Mouse (Mus musculus) hindbrain, postnatal 0 days (tissue): ENCODE data around the gene 1700010B08Rik. TPM values are rescaled to one million over a fixed set of nuclear protein-coding genes. Genes with fewer than 3 reads are reported as not detected.

Experiments used
- ATAC-seq: fragments of 200-750 bp; cut with Nextera tagmentation; 2 replicates; pipeline ENCODE4 v1.8.0; 2017; ENCODE audit warnings: mild to moderate bottlenecking, moderate TSS enrichment, moderate library complexity
- DNase-seq: peaks from one replicate; pipeline ENCODE4 v3.0.0-alpha.2; 2015; ENCODE audit warnings: low spot score
- H3K27ac ChIP-seq: fragments of 300-500 bp; sonication (generic); 2 replicates; pipeline ENCODE4 v1.5.1; 2014; ENCODE audit warnings: mild to moderate bottlenecking
- H3K27me3 ChIP-seq: fragments of 300-500 bp; sonication (generic); 2 replicates; pipeline ENCODE4 v1.6.1; 2014; ENCODE audit warnings: low read length, mixed read lengths; ENCODE audit not compliant: insufficient read depth
- H3K36me3 ChIP-seq: fragments of 300-500 bp; sonication (generic); 2 replicates; pipeline ENCODE4 v1.6.1; 2014; ENCODE audit warnings: low read length, mixed read lengths; ENCODE audit not compliant: insufficient read depth
- H3K4me1 ChIP-seq: fragments of 300-500 bp; sonication (generic); 2 replicates; pipeline ENCODE4 v1.6.1; 2014; ENCODE audit warnings: antibody characterized with exemption, low read length, mixed read lengths; ENCODE audit not compliant: insufficient read depth
- H3K4me2 ChIP-seq: fragments of 300-500 bp; sonication (generic); 2 replicates; pipeline ENCODE4 v1.6.1; 2014; ENCODE audit warnings: low read depth, mild to moderate bottlenecking, low read length, moderate library complexity, mixed read lengths
- H3K4me3 ChIP-seq: fragments of 300-500 bp; sonication (generic); 2 replicates; pipeline ENCODE4 v1.5.1; 2014; ENCODE audit warnings: low read length
- H3K9ac ChIP-seq: fragments of 300-500 bp; sonication (generic); replicated peaks from 2 replicates; pipeline ENCODE4 v1.6.1; 2014; ENCODE audit warnings: mild to moderate bottlenecking, low read length, moderate library complexity, mixed read lengths
- H3K9me3 ChIP-seq: fragments of 300-500 bp; sonication (generic); 2 replicates; pipeline ENCODE4 v1.6.1; 2016; ENCODE audit warnings: low read length, mixed read lengths
- CTCF ChIP-seq: IDR thresholded peaks from 2 replicates; pipeline ENCODE4 v1.5.1; 2016; ENCODE audit warnings: antibody characterized with exemption, control low read depth, low read depth
- WGBS: fragments of 180-500 bp; shearing (Covaris S2); extraction: QIAGEN DNeasy Blood & Tissue Kit; methylation state at CpG from one replicate; pipeline ENCODE4 v1.1.7; 2014; 5-methylcytosine and 5-hydroxymethylcytosine counted together
- microRNA-seq, 2 experiments: library from miRNA; unstranded; fragments of <30 nt; microRNA quantifications; one replicate each; pipeline ENCODE4; 2016
- polyA plus RNA-seq: library from polyadenylated mRNA; unstranded; fragments of >200 nt; fragmentation: Nextera tagmentation; extraction: Ambion mirVana; gene quantifications from 2 replicates; pipeline ENCODE4 v1.2.1, GENCODE M21; 2015
- total RNA-seq: library from RNA; depleted of rRNA; stranded (reverse); fragments of >200 nt; gene quantifications from 2 replicates; pipeline ENCODE4 v1.2.3, GENCODE M21; 2014; rRNA removed

1700010B08Rik gene
- total and polyA plus RNA-seq, 2 experiments from 2014 or later: not detected

GRCm38 (mm10) chr2:173767959-173768595, 48.9 kb downstream of the 1700010B08Rik start:
- 0 out of 2 replicates have a peak, but pooled peaks cover 3% of the 10 kb centered on the region for H3K4me1 ChIP-seq
- no peak overlapping the region for H3K27ac ChIP-seq
- no peak for DNase-seq
- no peaks in the 10 kb centered on the region for H3K9me3 ChIP-seq
- H3K9ac ChIP-seq: no peak overlapping the region
- ATAC-seq: no peak
- H3K27me3 ChIP-seq: no peaks in the 10 kb centered on the region
- no peaks in the 10 kb centered on the region for H3K36me3 ChIP-seq
- 74% methylated on average over 8 of the region's 8 CpGs for WGBS
- no peak overlapping the region for H3K4me3 ChIP-seq
- TF ChIP-seq CTCF: no peak
- H3K4me2 ChIP-seq: no peak overlapping the region

- H3K4me1 ChIP-seq: peaks cover 9% of the 10 kb centered on the region; the same call in 1 of the 2 replicates
- DNase-seq: no peak
Measured at GRCm38 (mm10) chr2:173769183-173769582, 50.0 kb downstream of the 1700010B08Rik start.

GRCm38 (mm10) chr2:173770620-173771019, 51.4 kb downstream of the 1700010B08Rik start:
- Histone ChIP-seq H3K9me3 (no peaks in the 10 kb centered on the region), H3K27me3 (no peaks in the 10 kb centered on the region), H3K4me1 (peaks cover 15% of the 10 kb centered on the region), H3K9ac (no peak overlapping the region), H3K36me3 (no peaks in the 10 kb centered on the region), H3K4me3 (no peak overlapping the region), H3K27ac (no peak overlapping the region), H3K4me2 (no peak overlapping the region)
- TF ChIP-seq CTCF: peak; percentile 51
- DNase-seq: no peak
- WGBS: 55% methylated on average over 5 of the region's 5 CpGs
- no peak for ATAC-seq

More at GRCm38 (mm10) chr2:173769183-173769582, 50.0 kb downstream of the 1700010B08Rik start:
- H3K27ac ChIP-seq: no peak overlapping the region
- 54% methylated on average over 10 of the region's 10 CpGs for WGBS
- H3K36me3 ChIP-seq: no peaks in the 10 kb centered on the region
- no peaks in the 10 kb centered on the region for H3K9me3 ChIP-seq
- no peak overlapping the region for H3K9ac ChIP-seq
- H3K27me3 ChIP-seq: no peaks in the 10 kb centered on the region
- H3K4me2 ChIP-seq: no peak overlapping the region
- H3K4me3 ChIP-seq: no peak overlapping the region
- ATAC-seq: no peak
- no peak for TF ChIP-seq CTCF

Small RNAs within 50 kb of the gene (microRNA-seq; reads per million reads assigned to microRNA genes)
- 0 to 0.36 reads per million in 2 experiments for gene Mir6340

Other genes starting within 250 kb of the 1700010B08Rik start
- not detected in 2 replicates for gene 1700021F07Rik, start 196.8 kb upstream of the 1700010B08Rik start, total RNA-seq
- gene 1700021F07Rik, start 196.8 kb upstream of the 1700010B08Rik start, polyA plus RNA-seq: not detected in 2 replicates
- gene Ankrd60, start 141.1 kb upstream of the 1700010B08Rik start, total RNA-seq: not detected in 2 replicates
- not detected in 2 replicates for gene Ankrd60, start 141.1 kb upstream of the 1700010B08Rik start, polyA plus RNA-seq
- gene Rab22a, start 59.7 kb upstream of the 1700010B08Rik start, total RNA-seq: 14.0 and 22.2 TPM in 2 replicates
- 32.9 and 36.0 TPM in 2 replicates for gene Rab22a, start 59.7 kb upstream of the 1700010B08Rik start, polyA plus RNA-seq
- gene Vapb, start 18.1 kb downstream of the 1700010B08Rik start, total RNA-seq: 31.4 and 34.1 TPM in 2 replicates
- gene Vapb, start 18.1 kb downstream of the 1700010B08Rik start, polyA plus RNA-seq: 15.8 and 18.8 TPM in 2 replicates